Mouse (Mus musculus) neural tube, embryonic 13.5 days (tissue): ENCODE results near the gene Rcor2. TPM values are rescaled to one million over a fixed set of nuclear protein-coding genes. Genes with fewer than 3 reads are reported as not detected.
A peak's percentile ranks its signal among the peaks of the same experiment; 100 is the strongest.

ENCODE experiments used
- ATAC-seq: fragments of 200-750 bp; cut with Nextera tagmentation; 2 replicates; pipeline ENCODE4 v1.8.0; 2017; ENCODE audit warnings: low read depth, mild to moderate bottlenecking, moderate TSS enrichment, moderate library complexity
- H3K27ac ChIP-seq: fragments of 300-500 bp; sonication (generic); replicated peaks from 2 replicates; pipeline ENCODE4 v1.5.1; 2015; ENCODE audit warnings: moderate library complexity, mild to moderate bottlenecking, inconsistent platforms
- H3K27me3 ChIP-seq: fragments of 300-500 bp; sonication (generic); 2 replicates; pipeline ENCODE4 v1.6.1; 2015; ENCODE audit warnings: mild to moderate bottlenecking, inconsistent platforms
- H3K36me3 ChIP-seq: fragments of 300-500 bp; sonication (generic); 2 replicates; pipeline ENCODE4 v1.6.1; 2015; ENCODE audit warnings: mild to moderate bottlenecking, inconsistent platforms
- H3K4me1 ChIP-seq: fragments of 300-500 bp; sonication (generic); replicated peaks from 2 replicates; pipeline ENCODE4 v1.6.1; 2015; ENCODE audit warnings: inconsistent platforms
- H3K4me2 ChIP-seq: fragments of 300-500 bp; sonication (generic); 2 replicates; pipeline ENCODE4 v1.6.1; 2015; ENCODE audit warnings: inconsistent platforms, mild to moderate bottlenecking, moderate library complexity
- H3K4me3 ChIP-seq: fragments of 300-500 bp; sonication (generic); 2 replicates; pipeline ENCODE4 v1.5.1; 2015; ENCODE audit warnings: mild to moderate bottlenecking, inconsistent platforms
- H3K9ac ChIP-seq: fragments of 300-500 bp; sonication (generic); 2 replicates; pipeline ENCODE4 v1.6.1; 2015; ENCODE audit warnings: moderate library complexity, mild to moderate bottlenecking, inconsistent platforms
- H3K9me3 ChIP-seq: fragments of 300-500 bp; sonication (generic); 2 replicates; pipeline ENCODE4 v1.6.1; 2016; ENCODE audit warnings: inconsistent platforms
- WGBS: fragments of 180-500 bp; shearing (Covaris S2); methylation state at CpG from one replicate; pipeline ENCODE4 v1.1.7; 2015; 5-methylcytosine and 5-hydroxymethylcytosine counted together
- polyA plus RNA-seq: library from polyadenylated mRNA; unstranded; fragments of >200 nt; fragmentation: Nextera tagmentation; extraction: Ambion mirVana; gene quantifications from 2 replicates; pipeline ENCODE4 v1.2.1, GENCODE M21; 2015

The Rcor2 gene
- polyA plus RNA-seq, 1 experiment from 2014 or later: 31.1 TPM

- H3K36me3 ChIP-seq: no peaks in the 10 kb centered on the region; the same call in 1 of the 2 replicates
- no peaks in the 10 kb centered on the region for H3K9me3 ChIP-seq
- H3K4me1 ChIP-seq: peaks cover 42% of the 10 kb centered on the region
- peak overlapping the region; percentile 86 for H3K9ac ChIP-seq
- peak overlapping the region; percentile 87 for H3K4me2 ChIP-seq
- ATAC-seq: no peak
- H3K4me3 ChIP-seq: peak overlapping the region; percentile 73
- no peaks in the 10 kb centered on the region for H3K27me3 ChIP-seq
- WGBS: 86% methylated on average over 3 of the region's 3 CpGs
- no peak overlapping the region for H3K27ac ChIP-seq
These were observed 27.6 kb upstream of the Rcor2 start for GRCm38 (mm10) chr19:7239574-7239973.

GRCm38 (mm10) chr19:7240291-7240690 lies 26.8 kb upstream of the Rcor2 start:
- WGBS: 4% methylated on average over 13 of the region's 13 CpGs
- Histone ChIP-seq H3K36me3 (no peaks in the 10 kb centered on the region; the same call in 1 of the 2 replicates), H3K27ac (peak overlapping the region; percentile 88), H3K27me3 (no peaks in the 10 kb centered on the region), H3K4me3 (peak overlapping the region; percentile 73), H3K9ac (peak overlapping the region; percentile 86), H3K4me1 (peaks cover 42% of the 10 kb centered on the region), H3K9me3 (no peaks in the 10 kb centered on the region), H3K4me2 (peak overlapping the region; percentile 87)
- no peak for ATAC-seq

GRCm38 (mm10) chr19:7240782-7241690 lies 26.1 kb upstream of the Rcor2 start, which contains the start of gene Naa40:
Naa40 (minus strand) TSS chr19:7241183.
- peak; percentile 97 for ATAC-seq
- Histone ChIP-seq H3K4me2 (peak within 1 kb of the TSS; percentile 87), H3K4me1 (peaks cover 42% of the 10 kb centered on the region), H3K4me3 (peak within 1 kb of the TSS; percentile 73), H3K9ac (peak within 1 kb of the TSS; percentile 86), H3K36me3 (no peaks in the 10 kb centered on the region; the same call in 1 of the 2 replicates), H3K27ac (peak within 1 kb of the TSS; percentile 88), H3K9me3 (no peaks in the 10 kb centered on the region), H3K27me3 (no peaks in the 10 kb centered on the region)
- 1% methylated on average over 77 of the region's 80 CpGs for WGBS

GRCm38 (mm10) chr19:7246021-7246420 lies 21.1 kb upstream of the Rcor2 start:
- H3K36me3 ChIP-seq: no peaks in the 10 kb centered on the region
- H3K9ac ChIP-seq: no peak overlapping the region
- H3K4me1 ChIP-seq: peaks cover 5% of the 10 kb centered on the region
- WGBS: 82% methylated on average over 3 of the region's 3 CpGs
- no peaks in the 10 kb centered on the region for H3K9me3 ChIP-seq
- no peak overlapping the region for H3K4me3 ChIP-seq
- no peak overlapping the region for H3K27ac ChIP-seq
- H3K27me3 ChIP-seq: no peaks in the 10 kb centered on the region
- no peak for ATAC-seq
- no peak overlapping the region for H3K4me2 ChIP-seq

GRCm38 (mm10) chr19:7257881-7258280 lies 9.2 kb upstream of the Rcor2 start:
- WGBS: 77% methylated on average over 5 of the region's 5 CpGs
- no peaks in the 10 kb centered on the region for H3K36me3 ChIP-seq
- no peak for ATAC-seq
- H3K9ac ChIP-seq: no peak overlapping the region
- H3K9me3 ChIP-seq: 0 out of 2 replicates have a peak, but pooled peaks cover 3% of the 10 kb centered on the region
- H3K4me1 ChIP-seq: no peaks in the 10 kb centered on the region
- H3K27ac ChIP-seq: no peak overlapping the region
- no peak overlapping the region for H3K4me3 ChIP-seq
- H3K4me2 ChIP-seq: no peak overlapping the region
- H3K27me3 ChIP-seq: no peaks in the 10 kb centered on the region

GRCm38 (mm10) chr19:7261476-7261875 lies 5.6 kb upstream of the Rcor2 start:
- peaks cover 26% of the 10 kb centered on the region for H3K4me1 ChIP-seq
- no peak for ATAC-seq
- H3K27me3 ChIP-seq: no peaks in the 10 kb centered on the region
- 0 out of 2 replicates have a peak, but pooled peaks cover 3% of the 10 kb centered on the region for H3K9me3 ChIP-seq
- no peak overlapping the region for H3K4me2 ChIP-seq
- 97% methylated on average over 1 of the region's 1 CpGs for WGBS
- H3K36me3 ChIP-seq: no peaks in the 10 kb centered on the region
- H3K9ac ChIP-seq: no peak overlapping the region
- H3K4me3 ChIP-seq: no peak overlapping the region
- H3K27ac ChIP-seq: no peak overlapping the region

- H3K4me1 ChIP-seq: peaks cover 31% of the 10 kb centered on the region
- no peak overlapping the region for H3K9ac ChIP-seq
- H3K27me3 ChIP-seq: no peaks in the 10 kb centered on the region
- 0 out of 2 replicates have a peak, but pooled peaks cover 3% of the 10 kb centered on the region for H3K9me3 ChIP-seq
- no peak for ATAC-seq
- no peak overlapping the region for H3K4me2 ChIP-seq
- no peak overlapping the region for H3K4me3 ChIP-seq
- H3K27ac ChIP-seq: no peak overlapping the region
- WGBS: 96% methylated on average over 3 of the region's 3 CpGs
- no peaks in the 10 kb centered on the region for H3K36me3 ChIP-seq
These were observed 5.2 kb upstream of the Rcor2 start for GRCm38 (mm10) chr19:7261964-7262363.

GRCm38 (mm10) chr19:7262592-7262991 lies 4.5 kb upstream of the Rcor2 start:
- H3K4me2 ChIP-seq: no peak overlapping the region
- no peak for ATAC-seq
- WGBS: 93% methylated on average over 1 of the region's 1 CpGs
- H3K9me3 ChIP-seq: 0 out of 2 replicates have a peak, but pooled peaks cover 3% of the 10 kb centered on the region
- peaks cover 38% of the 10 kb centered on the region for H3K4me1 ChIP-seq
- H3K9ac ChIP-seq: no peak overlapping the region
- no peak overlapping the region for H3K27ac ChIP-seq
- H3K27me3 ChIP-seq: no peaks in the 10 kb centered on the region
- H3K36me3 ChIP-seq: no peaks in the 10 kb centered on the region
- no peak overlapping the region for H3K4me3 ChIP-seq

- Histone ChIP-seq H3K4me1 (peaks cover 44% of the 10 kb centered on the region), H3K36me3 (no peaks in the 10 kb centered on the region), H3K27ac (peak overlapping the region; percentile 98), H3K4me3 (no peak overlapping the region), H3K9ac (no peak overlapping the region), H3K9me3 (0 out of 2 replicates have a peak, but pooled peaks cover 3% of the 10 kb centered on the region), H3K4me2 (no peak overlapping the region), H3K27me3 (no peaks in the 10 kb centered on the region)
- WGBS: 22% methylated on average over 9 of the region's 9 CpGs
- no peak for ATAC-seq
These were observed 2.9 kb upstream of the Rcor2 start for GRCm38 (mm10) chr19:7264088-7264765.

- 16% methylated on average over 6 of the region's 6 CpGs for WGBS
- Histone ChIP-seq H3K4me3 (no peak overlapping the region), H3K27ac (peak overlapping the region; percentile 98), H3K36me3 (no peaks in the 10 kb centered on the region), H3K27me3 (no peaks in the 10 kb centered on the region), H3K9ac (peak overlapping the region; percentile 98), H3K4me1 (peaks cover 50% of the 10 kb centered on the region), H3K4me2 (no peak overlapping the region), H3K9me3 (0 out of 2 replicates have a peak, but pooled peaks cover 3% of the 10 kb centered on the region)
- no peak for ATAC-seq
These were observed 2.3 kb upstream of the Rcor2 start for GRCm38 (mm10) chr19:7264766-7265331.

- 7% methylated on average over 14 of the region's 14 CpGs for WGBS
These were observed 1.5 kb upstream of the Rcor2 start for GRCm38 (mm10) chr19:7265478-7266191.

More at GRCm38 (mm10) chr19:7265478-7266191, 1.5 kb upstream of the Rcor2 start:
- Histone ChIP-seq H3K27ac (peak overlapping the region; percentile 98), H3K4me3 (no peak overlapping the region), H3K36me3 (peaks cover 4% of the 10 kb centered on the region), H3K27me3 (no peaks in the 10 kb centered on the region), H3K4me1 (peaks cover 58% of the 10 kb centered on the region), H3K9ac (peak overlapping the region; percentile 98), H3K4me2 (peak overlapping the region; percentile 9), H3K9me3 (0 out of 2 replicates have a peak, but pooled peaks cover 3% of the 10 kb centered on the region)
- ATAC-seq: no peak
